Mouse (Mus musculus) embryonic fibroblast, embryonic 13.5 days (primary cell): Measurements from ENCODE around the gene Gadd45b.

ENCODE experiments used
- CTCF ChIP-seq: IDR thresholded peaks from 2 replicates; pipeline ENCODE4 v1.5.1; 2011; ENCODE audit warnings: mild to moderate bottlenecking, control low read depth, low read length, moderate library complexity, borderline replicate concordance; ENCODE audit not compliant: insufficient read depth
- POLR2A ChIP-seq: IDR thresholded peaks from 2 replicates; pipeline ENCODE4 v1.6.1; 2011; ENCODE audit warnings: low read depth, mild to moderate bottlenecking, control low read depth, low read length, moderate library complexity

GRCm38 (mm10) chr10:80921923-80922322 is 8.0 kb upstream of the Gadd45b start:
- TF ChIP-seq CTCF (no peak), POLR2A (no peak)
